Mouse (Mus musculus) myocyte (in vitro differentiated cells): ENCODE results near the gene Draxin. TPM values are rescaled to one million over a fixed set of nuclear protein-coding genes. Genes with fewer than 3 reads are reported as not detected.

Experiments
- H3K27me3 ChIP-seq: one replicate; pipeline ENCODE4 v1.6.1; 2011; ENCODE audit not compliant: control insufficient read depth, insufficient read depth, insufficient read length
- H3K36me3 ChIP-seq: one replicate; pipeline ENCODE4 v1.6.1; 2011; ENCODE audit not compliant: control insufficient read depth, insufficient read depth
- H3K4me2 ChIP-seq: one replicate; pipeline ENCODE4 v1.6.1; 2011; ENCODE audit warnings: low read depth, control low read depth
- H3K4me3 ChIP-seq: one replicate; pipeline ENCODE4 v1.5.1; 2011; ENCODE audit warnings: mild to moderate bottlenecking, control low read depth, moderate library complexity
- H3K79me2 ChIP-seq: one replicate; pipeline ENCODE4 v1.6.1; 2011; ENCODE audit not compliant: control insufficient read depth, insufficient read depth
- H3ac ChIP-seq: one replicate; pipeline ENCODE4 v1.6.1; 2011; ENCODE audit not compliant: control insufficient read depth, insufficient read length
- CEBPB ChIP-seq: IDR thresholded peaks from 2 replicates; pipeline ENCODE4 v1.6.1; 2011; ENCODE audit warnings: mild to moderate bottlenecking, moderate library complexity; ENCODE audit not compliant: poor library complexity, insufficient read depth, severe bottlenecking
- E2F4 ChIP-seq: IDR thresholded peaks from one replicate; pipeline ENCODE4 v1.6.1; 2011; ENCODE audit warnings: mild to moderate bottlenecking, control low read depth, moderate library complexity; ENCODE audit not compliant: insufficient read depth
- MAX ChIP-seq: IDR thresholded peaks from one replicate; pipeline ENCODE4 v1.6.1; 2011; ENCODE audit warnings: low read depth, mild to moderate bottlenecking, control low read depth
- MYOD1 ChIP-seq, 3 experiments: IDR thresholded peaks; one replicate each; pipeline ENCODE4 v1.6.1; 2011; ENCODE audit warnings: control low read depth in 2 of 3, low read depth in 2 of 3, mild to moderate bottlenecking in 2 of 3, moderate library complexity in 1 of 3; ENCODE audit not compliant: insufficient read length in 2 of 3, control insufficient read depth in 1 of 3
- MYOG ChIP-seq, 3 experiments: IDR thresholded peaks; one replicate each; pipeline ENCODE4 v1.6.1; 2011; ENCODE audit warnings: control low read depth in 2 of 3, low read depth in 2 of 3, mild to moderate bottlenecking in 2 of 3; ENCODE audit not compliant: insufficient read length in 2 of 3, control insufficient read depth in 1 of 3, insufficient read depth in 1 of 3
- POLR2A ChIP-seq: IDR thresholded peaks from one replicate; pipeline ENCODE4 v1.6.1; 2011; ENCODE audit warnings: low read depth, mild to moderate bottlenecking, control low read depth, moderate library complexity; ENCODE audit not compliant: insufficient read length
- POLR2AphosphoS2 ChIP-seq: IDR thresholded peaks from one replicate; pipeline ENCODE4 v1.6.1; 2011; ENCODE audit warnings: low read depth, control low read depth; ENCODE audit not compliant: insufficient read length
- REST ChIP-seq: IDR thresholded peaks from one replicate; pipeline ENCODE4 v1.6.1; 2011; ENCODE audit warnings: mild to moderate bottlenecking, control low read depth, moderate library complexity; ENCODE audit not compliant: insufficient read depth, insufficient read length
- SRF ChIP-seq: IDR thresholded peaks from one replicate; pipeline ENCODE4 v1.6.1; 2011; ENCODE audit warnings: low read depth; ENCODE audit not compliant: control insufficient read depth, insufficient read length
- TCF12 ChIP-seq: IDR thresholded peaks from one replicate; pipeline ENCODE4 v1.6.1; 2011; ENCODE audit warnings: mild to moderate bottlenecking, control low read depth; ENCODE audit not compliant: poor library complexity, insufficient read depth, severe bottlenecking
- TCF3 ChIP-seq: IDR thresholded peaks from one replicate; pipeline ENCODE4 v1.6.1; 2011; ENCODE audit warnings: low read depth, control low read depth; ENCODE audit not compliant: insufficient read length
- USF1 ChIP-seq: IDR thresholded peaks from one replicate; pipeline ENCODE4 v1.6.1; 2011; ENCODE audit warnings: low read depth, mild to moderate bottlenecking, control low read depth, moderate library complexity
- polyA plus RNA-seq: library from polyadenylated mRNA; unstranded; fragments of >200 nt; fragmentation: generic; extraction: Trizol; gene quantifications from one replicate; pipeline ENCODE4 v1.2.1, GENCODE M21; 2012; ENCODE audit warnings: missing spikeins

Gene Draxin
- polyA plus RNA-seq, 1 experiment, result 0.04 TPM

DNA sequence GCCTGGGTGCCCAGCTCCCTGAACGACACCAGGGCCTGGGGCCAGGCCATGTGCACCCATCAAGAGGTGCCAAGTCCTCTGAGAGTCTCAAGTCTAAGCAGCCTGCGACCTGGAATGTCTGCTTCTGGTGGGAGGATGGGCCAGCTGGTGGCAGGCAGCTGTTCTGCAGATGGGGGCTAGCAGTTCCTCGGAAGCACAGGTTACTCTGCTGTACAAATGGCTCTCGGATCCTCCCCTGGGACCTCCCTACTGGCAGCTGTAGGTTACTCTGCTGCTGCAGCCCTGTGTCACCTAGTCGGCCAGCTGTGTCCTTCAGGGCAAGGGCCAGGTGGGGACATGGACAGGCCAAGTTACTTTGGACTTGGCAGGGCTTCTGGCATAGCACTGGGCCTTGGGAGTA is 59.0 kb downstream of the Draxin start:
- Histone ChIP-seq H3K4me2 (no peak overlapping the region), H3ac (no peak overlapping the region), H3K4me3 (no peak overlapping the region), H3K36me3 (no peaks in the 10 kb centered on the region), H3K27me3 (no peaks in the 10 kb centered on the region), H3K79me2 (no peaks in the 10 kb centered on the region)
- peak in 2 of 3 experiments; percentile 43 to 61 for TF ChIP-seq MYOG (IDR thresholded peaks at IDR 0.05; ENCODE audit: control insufficient read depth in 1 of 3, insufficient read depth in 1 of 3, insufficient read length in 2 of 3, low read depth in 2 of 3)
- TF ChIP-seq REST, result no peak
- TF ChIP-seq MYOD1 (IDR thresholded peaks at IDR 0.05; ENCODE audit: control insufficient read depth in 1 of 3, insufficient read length in 2 of 3, low read depth in 2 of 3), result peak in 2 of 3 experiments; percentile 14 to 57

DNA sequence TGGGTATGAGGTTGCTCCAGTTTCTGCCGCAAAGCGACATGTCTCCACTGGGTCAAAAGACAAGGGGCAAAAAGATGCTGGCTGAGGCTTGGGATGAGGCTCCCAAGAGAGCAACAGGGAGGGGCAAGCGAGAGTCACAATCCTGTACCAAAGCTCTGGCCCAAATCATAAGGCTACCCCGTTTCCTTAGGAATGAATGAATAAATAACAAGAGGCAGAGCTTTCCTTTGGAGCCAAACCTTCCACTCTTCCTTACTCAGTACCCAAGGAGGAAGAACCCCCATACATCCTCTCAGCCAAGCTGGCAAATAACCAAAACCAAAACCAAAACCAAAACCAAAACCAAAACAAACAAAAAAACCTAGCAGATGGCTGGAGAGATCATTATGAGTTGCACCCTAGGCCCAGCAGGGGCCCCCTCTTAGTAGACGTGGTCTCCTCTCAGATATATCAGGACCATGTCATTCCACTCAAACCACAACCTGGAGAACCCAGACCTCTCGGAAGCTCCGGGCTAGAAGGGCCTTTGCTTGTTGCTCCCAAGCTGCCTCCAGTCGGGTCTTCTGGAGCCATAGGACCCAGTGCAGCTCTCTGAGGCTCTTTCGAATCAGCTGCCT is 60.8 kb downstream of the Draxin start:
- Histone ChIP-seq H3K36me3 (no peaks in the 10 kb centered on the region), H3K4me2 (no peak overlapping the region), H3K79me2 (no peaks in the 10 kb centered on the region), H3K4me3 (no peak overlapping the region), H3K27me3 (no peaks in the 10 kb centered on the region), H3ac (no peak overlapping the region)
- TF ChIP-seq TCF12 (no peak), TCF3 (no peak), MYOD1 (IDR thresholded peaks at IDR 0.05; ENCODE audit: control insufficient read depth in 1 of 3, insufficient read length in 2 of 3, low read depth in 2 of 3) (no peak), MAX (no peak), POLR2A (no peak), USF1 (no peak), POLR2AphosphoS2 (no peak), MYOG (IDR thresholded peaks at IDR 0.05; ENCODE audit: control insufficient read depth in 1 of 3, insufficient read depth in 1 of 3, insufficient read length in 2 of 3, low read depth in 2 of 3) (no peak), REST (no peak), CEBPB (no peak), E2F4 (no peak), SRF (no peak)

DNA sequence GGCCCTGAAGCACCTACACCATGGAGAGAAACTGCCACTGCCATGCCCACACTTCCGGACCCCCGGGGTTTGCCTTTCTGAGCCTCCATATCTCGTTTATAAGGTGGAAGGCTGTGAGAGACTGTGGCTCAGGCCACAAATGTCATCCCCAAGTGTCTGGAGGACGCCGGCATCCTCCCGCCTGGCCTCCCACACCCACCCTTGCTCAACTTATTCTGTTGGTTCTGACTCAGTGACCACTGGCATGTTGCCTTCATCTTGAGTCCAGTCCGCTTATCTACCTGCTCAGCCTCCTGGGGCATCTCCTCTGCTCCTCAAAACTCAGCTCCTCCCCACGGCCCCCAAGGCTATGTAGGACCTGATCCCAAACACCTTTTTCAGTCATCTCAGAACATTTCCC is 63.2 kb downstream of the Draxin start:
- no peaks in the 10 kb centered on the region for H3K27me3 ChIP-seq
- H3K4me3 ChIP-seq, result no peak overlapping the region
- H3K4me2 ChIP-seq, result peak overlapping the region; percentile 72
- TF ChIP-seq CEBPB (peak; percentile 60; the same call in 1 of the 2 replicates), USF1 (no peak)
- H3K36me3 ChIP-seq, result no peaks in the 10 kb centered on the region
- no peaks in the 10 kb centered on the region for H3K79me2 ChIP-seq
- H3ac ChIP-seq, result no peak overlapping the region

DNA sequence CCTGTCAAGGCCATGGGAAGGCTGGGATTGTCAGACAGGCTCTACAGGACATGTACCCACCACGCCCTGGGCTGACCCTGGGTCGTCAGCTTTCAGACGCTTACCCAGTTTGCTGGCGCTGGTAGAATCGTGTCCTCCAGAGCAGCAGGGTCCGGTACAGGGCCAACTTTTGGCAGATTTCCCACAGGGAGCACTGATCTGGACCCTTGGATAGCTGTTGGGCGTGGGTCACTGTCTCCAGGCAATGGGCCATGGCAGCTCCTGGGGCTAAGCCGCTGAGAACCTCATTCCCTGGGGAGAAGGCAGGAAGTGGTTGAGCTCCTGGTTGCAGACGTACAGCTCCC is 64.1 kb downstream of the Draxin start:
- TF ChIP-seq TCF12 (no peak), REST (no peak), MAX (no peak), POLR2AphosphoS2 (no peak), TCF3 (no peak), SRF (no peak), CEBPB (no peak), E2F4 (no peak), MYOD1 (IDR thresholded peaks at IDR 0.05; ENCODE audit: control insufficient read depth in 1 of 3, insufficient read length in 2 of 3, low read depth in 2 of 3) (no peak), USF1 (no peak), MYOG (IDR thresholded peaks at IDR 0.05; ENCODE audit: control insufficient read depth in 1 of 3, insufficient read depth in 1 of 3, insufficient read length in 2 of 3, low read depth in 2 of 3) (no peak), POLR2A (no peak)
- Histone ChIP-seq H3K27me3 (no peaks in the 10 kb centered on the region), H3K4me3 (no peak overlapping the region)

DNA sequence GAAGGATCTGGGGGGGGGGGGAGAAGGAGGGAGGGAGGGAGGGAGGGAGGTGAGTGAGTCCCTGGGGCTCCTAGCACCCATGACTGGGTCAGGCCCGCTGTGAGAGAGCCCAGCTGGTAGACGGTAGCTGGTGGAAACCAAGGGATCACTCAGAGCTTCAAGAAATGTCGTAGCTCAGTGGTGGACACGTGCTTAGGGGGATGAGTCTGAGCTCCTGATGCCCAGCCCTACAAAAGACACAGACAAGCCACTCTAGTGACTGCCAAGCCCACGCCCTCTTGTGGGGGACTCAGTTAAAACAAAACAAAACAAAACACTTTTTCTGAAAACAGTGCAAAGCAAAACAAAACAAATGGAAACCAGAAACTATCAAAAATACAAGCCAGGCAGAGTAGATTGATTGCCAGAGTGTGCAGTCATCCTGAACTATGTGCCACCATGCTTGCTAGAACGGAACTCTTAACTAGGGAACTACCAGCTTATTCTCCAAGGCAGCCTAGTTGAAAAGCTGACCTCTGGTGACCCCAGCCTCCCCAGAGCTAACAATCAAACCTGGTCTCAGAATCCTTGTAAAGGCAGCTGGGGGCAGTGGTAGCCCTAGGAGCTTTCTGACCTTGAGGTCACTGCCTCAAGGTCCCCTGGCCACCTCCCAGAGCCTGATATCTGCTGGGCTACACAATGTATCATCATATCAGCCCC is 64.6 kb downstream of the Draxin start:
- peak overlapping the region; percentile 72 for H3K4me2 ChIP-seq

More for the DNA sequence above, 64.1 kb downstream of the Draxin start:
- Histone ChIP-seq H3K79me2 (no peaks in the 10 kb centered on the region), H3K36me3 (no peaks in the 10 kb centered on the region), H3K4me2 (peak overlapping the region; percentile 72), H3ac (no peak overlapping the region)

More for the DNA sequence above, 64.6 kb downstream of the Draxin start:
- no peak overlapping the region for H3K4me3 ChIP-seq
- no peaks in the 10 kb centered on the region for H3K27me3 ChIP-seq
- no peak overlapping the region for H3ac ChIP-seq
- TF ChIP-seq E2F4 (no peak), USF1 (peak; percentile 37)
- H3K36me3 ChIP-seq, result no peaks in the 10 kb centered on the region
- H3K79me2 ChIP-seq, result no peaks in the 10 kb centered on the region
